Mouse (Mus musculus): ENCODE measurements at regions not wholly inside any gene's neighbourhood (a gene's known extent, or its start where the extent isn't known, plus 50 kb on each side); places are given as distances from the start of the nearest gene placed in this dataset.

DNA sequence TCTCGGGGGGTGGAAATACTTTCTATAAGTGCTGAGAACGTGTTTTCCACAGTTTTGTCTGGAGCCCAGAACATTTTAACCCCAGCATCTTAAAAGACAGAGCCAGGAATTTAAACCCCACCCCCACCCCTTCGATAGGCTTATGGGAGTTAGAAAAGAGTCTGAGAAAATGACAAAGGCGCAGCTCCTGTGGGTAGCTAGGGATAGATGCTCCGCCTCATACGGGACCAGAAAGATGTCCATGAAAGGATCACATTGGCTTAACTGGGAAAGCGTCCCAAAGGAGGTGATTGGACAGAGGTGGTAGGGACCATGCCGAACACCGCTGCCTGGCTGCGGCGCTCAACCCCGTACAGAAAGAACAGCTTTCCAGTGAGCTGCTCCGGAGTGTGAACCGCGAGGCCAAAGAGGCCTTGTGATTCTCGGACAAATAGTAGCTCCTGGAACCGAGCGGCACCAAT is 50.6 kb upstream of the Kdm7a start:
- TF ChIP-seq CTCF (IDR thresholded peaks at IDR 0.05; ENCODE audit: borderline replicate concordance, extremely low read depth, insufficient read depth, insufficient read length) (no peak), POLR2A (IDR thresholded peaks at IDR 0.05; ENCODE audit: borderline replicate concordance, extremely low read depth, insufficient read depth, insufficient read length, poor library complexity, severe bottlenecking) (no peak)

Data from brain, embryonic 14.5 days (tissue).